Mouse (Mus musculus) effector memory CD4-positive, alpha-beta T cell, adult 5 months (primary cell): ENCODE data around the gene Tigit. TPM values are rescaled to one million over a fixed set of nuclear protein-coding genes. Genes with fewer than 3 reads are reported as not detected.

Source experiments
- polyA plus RNA-seq: library from polyadenylated mRNA; unstranded; fragments of 100-300 nt; shearing (Covaris generic); gene quantifications from one replicate; pipeline ENCODE4 v1.2.1, GENCODE M21; 2017

Gene Tigit
- 148 TPM for polyA plus RNA-seq

GRCm38 (mm10) chr16:43663978-43664579, at the start of gene Tigit:
Gene Tigit, minus strand, starts transcription at chr16:43664146.

Other genes with a start within 250 kb of the Tigit start
- gene Drd3, start 89.9 kb upstream of the Tigit start, polyA plus RNA-seq = not detected
- 8.0 TPM for gene Ccdc191, start 225.7 kb upstream of the Tigit start, polyA plus RNA-seq